Mouse (Mus musculus): ENCODE measurements at regions not wholly inside any gene's neighbourhood (a gene's known extent, or its start where the extent isn't known, plus 50 kb on each side); places are given as distances from the start of the nearest gene placed in this dataset.

DNA sequence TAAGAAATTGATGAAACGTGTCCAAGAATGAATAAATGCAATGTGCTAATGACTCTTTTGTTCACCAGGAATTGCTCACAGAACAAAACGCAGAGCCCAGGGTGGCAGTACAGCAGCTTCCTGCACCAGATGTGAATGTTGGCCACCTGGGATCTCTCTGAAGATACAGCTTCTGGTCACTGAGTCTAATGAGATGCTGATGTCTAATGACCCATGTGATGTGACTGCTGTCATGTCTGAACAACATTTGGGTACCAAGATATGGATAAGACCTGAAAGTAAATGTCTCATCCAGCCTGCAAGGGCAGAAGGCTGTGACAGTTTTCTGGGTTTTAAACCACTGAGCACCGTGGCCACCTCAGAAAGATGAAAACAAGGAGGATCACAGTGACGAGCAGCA is 252.1 kb upstream of the Actbl2 start:
- TF ChIP-seq ZNF384 (IDR thresholded peaks at IDR 0.05; ENCODE audit: low read depth, low read length) (no peak), HCFC1 (IDR thresholded peaks at IDR 0.05; ENCODE audit: borderline replicate concordance, insufficient read depth, low read length) (no peak)

Measured in ES-E14 (cell line).